Mouse (Mus musculus) frontal cortex, postnatal 36 days (tissue): ENCODE measurements around the gene Fbxw28.
"Not testable (repeated sequence)": the region's sequence is repeated elsewhere in the genome, so short reads cannot be mapped to it uniquely, and the experiment has no call there.

ENCODE experiments used
- DNase-seq, 2 experiments: peaks; one replicate each; pipeline ENCODE4 v3.0.0; 2022; ENCODE audit warnings: low spot score in 2 of 2

The Fbxw28 gene

GRCm38 (mm10) chr9:109339559-109339958, at the start of gene Fbxw28:
Gene Fbxw28 (minus strand): TSS chr9:109339659.
- not testable (repeated sequence) for DNase-seq

- not testable (repeated sequence) for DNase-seq
Measured at GRCm38 (mm10) chr9:109287576-109287975, 51.9 kb downstream of the Fbxw28 start, which contains the start of gene Fbxw14. Gene Fbxw14 (minus strand): TSS chr9:109287676.
